Mouse (Mus musculus) G1E (cell line): ENCODE measurements around the gene Lkaaear1.

ENCODE experiments used
- CTCF ChIP-seq: IDR thresholded peaks from 2 replicates; pipeline ENCODE4 v1.5.1; 2012; ENCODE audit warnings: low read depth, low read length, inconsistent platforms, mixed read lengths
- GATA1 ChIP-seq: IDR thresholded peaks from 2 replicates; pipeline ENCODE4 v1.6.1; 2012; ENCODE audit warnings: borderline replicate concordance, low read length, inconsistent platforms, mixed read lengths
- GATA2 ChIP-seq: IDR thresholded peaks from 2 replicates; pipeline ENCODE4 v1.6.1; 2012; ENCODE audit warnings: low read depth, low read length, inconsistent platforms, borderline replicate concordance
- POLR2AphosphoS5 ChIP-seq: IDR thresholded peaks from 2 replicates; pipeline ENCODE4 v1.6.1; 2012; ENCODE audit warnings: low read depth, low read length, inconsistent platforms; ENCODE audit not compliant: insufficient replicate concordance

DNA sequence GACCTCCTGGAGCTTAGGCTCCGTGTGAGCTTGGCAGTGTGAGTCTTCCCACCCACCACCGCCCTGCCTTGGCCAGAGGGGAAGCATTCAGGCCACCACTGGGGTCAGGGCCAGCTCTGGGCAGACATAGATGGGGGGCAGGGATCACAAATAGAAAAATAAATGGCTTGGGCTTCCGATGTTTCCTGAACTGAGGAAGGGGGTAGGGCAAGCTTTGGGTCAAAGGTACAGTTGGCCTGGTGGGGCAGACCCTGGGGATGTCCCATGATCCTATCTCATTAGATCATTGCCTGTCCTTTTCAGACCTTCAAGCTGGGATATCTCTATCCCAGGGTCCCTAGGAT lies 20.5 kb downstream of the Lkaaear1 start:
- TF ChIP-seq CTCF (no peak), GATA2 (no peak), GATA1 (no peak), POLR2AphosphoS5 (no peak)
